Mouse (Mus musculus) liver, embryonic 12.5 days (tissue): ENCODE measurements around the gene Acoxl. TPM values are rescaled to one million over a fixed set of nuclear protein-coding genes. Genes with fewer than 3 reads are reported as not detected.
"Not testable (repeated sequence)": the region's sequence is repeated elsewhere in the genome, so short reads cannot be mapped to it uniquely, and the experiment has no call there.

Source experiments
- ATAC-seq: fragments of 200-750 bp; cut with Nextera tagmentation; 2 replicates; pipeline ENCODE4 v1.8.0; 2017; ENCODE audit warnings: moderate number of reproducible peaks, mild to moderate bottlenecking, moderate library complexity
- H3K27ac ChIP-seq: fragments of 300-500 bp; sonication (generic); 2 replicates; pipeline ENCODE4 v1.5.1; 2016; ENCODE audit warnings: mild to moderate bottlenecking
- H3K27me3 ChIP-seq: fragments of 300-500 bp; sonication (generic); replicated peaks from 2 replicates; pipeline ENCODE4 v1.6.1; 2016; ENCODE audit warnings: mild to moderate bottlenecking, moderate library complexity
- H3K36me3 ChIP-seq: fragments of 300-500 bp; sonication (generic); 2 replicates; pipeline ENCODE4 v1.6.1; 2016; ENCODE audit warnings: mild to moderate bottlenecking, moderate library complexity
- H3K4me1 ChIP-seq: fragments of 300-500 bp; sonication (generic); 2 replicates; pipeline ENCODE4 v1.6.1; 2016
- H3K4me2 ChIP-seq: fragments of 300-500 bp; sonication (generic); 2 replicates; pipeline ENCODE4 v1.6.1; 2016; ENCODE audit warnings: mild to moderate bottlenecking, moderate library complexity
- H3K4me3 ChIP-seq: fragments of 300-500 bp; sonication (generic); 2 replicates; pipeline ENCODE4 v1.5.1; 2016; ENCODE audit warnings: mild to moderate bottlenecking, moderate library complexity
- H3K9ac ChIP-seq: fragments of 300-500 bp; sonication (generic); 2 replicates; pipeline ENCODE4 v1.6.1; 2016; ENCODE audit warnings: mild to moderate bottlenecking, moderate library complexity
- H3K9me3 ChIP-seq: fragments of 300-500 bp; sonication (generic); replicated peaks from 2 replicates; pipeline ENCODE4 v1.6.1; 2016; ENCODE audit warnings: mild to moderate bottlenecking, moderate library complexity
- WGBS: fragments of 180-500 bp; shearing (Covaris S2); methylation state at CpG from one replicate; pipeline ENCODE4 v1.1.7; 2016; ENCODE audit not compliant: insufficient replicate concordance; 5-methylcytosine and 5-hydroxymethylcytosine counted together
- polyA plus RNA-seq: library from polyadenylated mRNA; unstranded; fragments of >200 nt; fragmentation: Nextera tagmentation; extraction: Ambion mirVana; gene quantifications from 2 replicates; pipeline ENCODE4 v1.2.1, GENCODE M21; 2016

The Acoxl gene
- polyA plus RNA-seq, 1 experiment from 2014 or later = 0.10 TPM

GRCm38 (mm10) chr2:128091431-128092369 lies 253.0 kb downstream of the Acoxl start:
- no peaks in the 10 kb centered on the region for H3K9me3 ChIP-seq
- 76% methylated on average over 11 of the region's 11 CpGs for WGBS
- no peaks in the 10 kb centered on the region for H3K36me3 ChIP-seq
- no peak overlapping the region for H3K27ac ChIP-seq
- no peak overlapping the region for H3K9ac ChIP-seq
- peaks cover 5% of the 10 kb centered on the region; the same call in 1 of the 2 replicates for H3K4me1 ChIP-seq
- H3K4me3 ChIP-seq = no peak overlapping the region
- no peak overlapping the region for H3K4me2 ChIP-seq
- no peak for ATAC-seq
- no peaks in the 10 kb centered on the region for H3K27me3 ChIP-seq

GRCm38 (mm10) chr2:128092451-128092850 lies 253.8 kb downstream of the Acoxl start:
- Histone ChIP-seq H3K27ac (no peak overlapping the region), H3K9ac (no peak overlapping the region), H3K9me3 (no peaks in the 10 kb centered on the region), H3K27me3 (no peaks in the 10 kb centered on the region), H3K4me1 (peaks cover 5% of the 10 kb centered on the region; the same call in 1 of the 2 replicates), H3K4me3 (no peak overlapping the region), H3K4me2 (no peak overlapping the region), H3K36me3 (no peaks in the 10 kb centered on the region)
- no peak for ATAC-seq
- WGBS = 81% methylated on average over 2 of the region's 2 CpGs

GRCm38 (mm10) chr2:128094196-128094595 lies 255.5 kb downstream of the Acoxl start:
- no peak overlapping the region for H3K4me2 ChIP-seq
- H3K4me1 ChIP-seq = peaks cover 5% of the 10 kb centered on the region; the same call in 1 of the 2 replicates
- H3K27me3 ChIP-seq = no peaks in the 10 kb centered on the region
- H3K4me3 ChIP-seq = no peak overlapping the region
- 67% methylated on average over 5 of the region's 5 CpGs for WGBS
- H3K27ac ChIP-seq = no peak overlapping the region
- H3K9ac ChIP-seq = no peak overlapping the region
- H3K9me3 ChIP-seq = no peaks in the 10 kb centered on the region
- H3K36me3 ChIP-seq = no peaks in the 10 kb centered on the region
- ATAC-seq = no peak

GRCm38 (mm10) chr2:128094602-128095001 lies 255.9 kb downstream of the Acoxl start:
- Histone ChIP-seq H3K4me3 (no peak overlapping the region), H3K9me3 (no peaks in the 10 kb centered on the region), H3K4me1 (peaks cover 5% of the 10 kb centered on the region; the same call in 1 of the 2 replicates), H3K27ac (no peak overlapping the region), H3K27me3 (no peaks in the 10 kb centered on the region), H3K9ac (no peak overlapping the region), H3K4me2 (no peak overlapping the region), H3K36me3 (no peaks in the 10 kb centered on the region)
- no peak for ATAC-seq
- WGBS = 57% methylated on average over 2 of the region's 2 CpGs

GRCm38 (mm10) chr2:128095270-128095669 lies 256.6 kb downstream of the Acoxl start:
- no peak overlapping the region for H3K27ac ChIP-seq
- peaks cover 5% of the 10 kb centered on the region; the same call in 1 of the 2 replicates for H3K4me1 ChIP-seq
- 68% methylated on average over 1 of the region's 1 CpGs for WGBS
- H3K27me3 ChIP-seq = no peaks in the 10 kb centered on the region
- no peak for ATAC-seq
- no peaks in the 10 kb centered on the region for H3K9me3 ChIP-seq
- no peaks in the 10 kb centered on the region for H3K36me3 ChIP-seq
- no peak overlapping the region for H3K4me3 ChIP-seq
- no peak overlapping the region for H3K9ac ChIP-seq
- no peak overlapping the region for H3K4me2 ChIP-seq

- H3K4me3 ChIP-seq = no peak overlapping the region
- WGBS = 46% methylated on average over 1 of the region's 1 CpGs
- no peak overlapping the region for H3K9ac ChIP-seq
- H3K27me3 ChIP-seq = no peaks in the 10 kb centered on the region
- H3K4me1 ChIP-seq = peaks cover 3% of the 10 kb centered on the region; the same call in 1 of the 2 replicates
- H3K9me3 ChIP-seq = no peaks in the 10 kb centered on the region
- no peaks in the 10 kb centered on the region for H3K36me3 ChIP-seq
- H3K27ac ChIP-seq = no peak overlapping the region
- no peak for ATAC-seq
- no peak overlapping the region for H3K4me2 ChIP-seq
These were observed 257.4 kb downstream of the Acoxl start for GRCm38 (mm10) chr2:128096070-128096469.

- H3K4me1 ChIP-seq, H3K36me3 ChIP-seq, H3K9ac ChIP-seq, H3K9me3 ChIP-seq, H3K27ac ChIP-seq, H3K27me3 ChIP-seq, H3K4me3 ChIP-seq, H3K4me2 ChIP-seq, ATAC-seq: not testable (repeated sequence)
- 59% methylated on average over 5 of the region's 5 CpGs for WGBS
These were observed 259.4 kb downstream of the Acoxl start for GRCm38 (mm10) chr2:128098118-128098517.

GRCm38 (mm10) chr2:128102086-128102485 lies 263.4 kb downstream of the Acoxl start:
- H3K27ac ChIP-seq = no peak overlapping the region
- no peak overlapping the region for H3K4me2 ChIP-seq
- no peaks in the 10 kb centered on the region for H3K36me3 ChIP-seq
- ATAC-seq = no peak
- no peaks in the 10 kb centered on the region for H3K9me3 ChIP-seq
- no peak overlapping the region for H3K4me3 ChIP-seq
- H3K4me1 ChIP-seq = no peaks in the 10 kb centered on the region
- H3K9ac ChIP-seq = no peak overlapping the region
- no peaks in the 10 kb centered on the region for H3K27me3 ChIP-seq
- 87% methylated on average over 9 of the region's 9 CpGs for WGBS

- WGBS = 62% methylated on average over 5 of the region's 5 CpGs
- no peaks in the 10 kb centered on the region for H3K9me3 ChIP-seq
- H3K4me1 ChIP-seq = no peaks in the 10 kb centered on the region
- no peaks in the 10 kb centered on the region for H3K36me3 ChIP-seq
- no peak for ATAC-seq
- H3K27ac ChIP-seq = no peak overlapping the region
- H3K27me3 ChIP-seq = no peaks in the 10 kb centered on the region
- H3K9ac ChIP-seq = no peak overlapping the region
- no peak overlapping the region for H3K4me2 ChIP-seq
- no peak overlapping the region for H3K4me3 ChIP-seq
These were observed 266.1 kb downstream of the Acoxl start for GRCm38 (mm10) chr2:128104815-128105214.

GRCm38 (mm10) chr2:128105651-128106050 lies 267.0 kb downstream of the Acoxl start:
- WGBS = 76% methylated on average over 11 of the region's 11 CpGs
- Histone ChIP-seq H3K9ac (no peak overlapping the region), H3K4me3 (no peak overlapping the region), H3K4me1 (no peaks in the 10 kb centered on the region), H3K4me2 (no peak overlapping the region), H3K27me3 (no peaks in the 10 kb centered on the region), H3K27ac (no peak overlapping the region), H3K36me3 (no peaks in the 10 kb centered on the region), H3K9me3 (no peaks in the 10 kb centered on the region)
- no peak for ATAC-seq

GRCm38 (mm10) chr2:128111537-128111936 lies 272.9 kb downstream of the Acoxl start:
- no peak overlapping the region for H3K4me2 ChIP-seq
- H3K4me3 ChIP-seq = no peak overlapping the region
- H3K9me3 ChIP-seq = no peaks in the 10 kb centered on the region
- 0 out of 2 replicates have a peak, but pooled peaks cover 4% of the 10 kb centered on the region for H3K4me1 ChIP-seq
- 56% methylated on average over 9 of the region's 9 CpGs for WGBS
- H3K27ac ChIP-seq = no peak overlapping the region
- no peaks in the 10 kb centered on the region for H3K36me3 ChIP-seq
- no peak for ATAC-seq
- no peak overlapping the region for H3K9ac ChIP-seq
- H3K27me3 ChIP-seq = no peaks in the 10 kb centered on the region

GRCm38 (mm10) chr2:128114621-128115020 lies 275.9 kb downstream of the Acoxl start:
- no peak for ATAC-seq
- 66% methylated on average over 3 of the region's 3 CpGs for WGBS
- H3K4me1 ChIP-seq = 0 out of 2 replicates have a peak, but pooled peaks cover 4% of the 10 kb centered on the region

More at GRCm38 (mm10) chr2:128114621-128115020, 275.9 kb downstream of the Acoxl start:
- no peak overlapping the region for H3K27ac ChIP-seq
- H3K36me3 ChIP-seq = no peaks in the 10 kb centered on the region
- H3K27me3 ChIP-seq = peaks cover 3% of the 10 kb centered on the region; the same call in 1 of the 2 replicates
- H3K4me2 ChIP-seq = no peak overlapping the region
- no peaks in the 10 kb centered on the region for H3K9me3 ChIP-seq
- no peak overlapping the region for H3K9ac ChIP-seq
- no peak overlapping the region for H3K4me3 ChIP-seq
